Mouse (Mus musculus) adrenal gland, adult 10 weeks (tissue): ENCODE measurements around the gene Sptan1. TPM values are rescaled to one million over a fixed set of nuclear protein-coding genes. Genes with fewer than 3 reads are reported as not detected.

Source experiments
- polyA plus RNA-seq: library from polyadenylated mRNA; stranded (reverse); fragments of 350-450 nt; fragmentation: Illumina TruSeq; extraction: RNeasy Lipid Tissue Mini Kit (QIAGEN cat#74804); gene quantifications from one replicate; pipeline ENCODE4 v1.2.3, GENCODE M21; 2014; ENCODE audit warnings: low read depth, low replicate concordance

The Sptan1 gene
- 42.3 TPM for polyA plus RNA-seq

DNA sequence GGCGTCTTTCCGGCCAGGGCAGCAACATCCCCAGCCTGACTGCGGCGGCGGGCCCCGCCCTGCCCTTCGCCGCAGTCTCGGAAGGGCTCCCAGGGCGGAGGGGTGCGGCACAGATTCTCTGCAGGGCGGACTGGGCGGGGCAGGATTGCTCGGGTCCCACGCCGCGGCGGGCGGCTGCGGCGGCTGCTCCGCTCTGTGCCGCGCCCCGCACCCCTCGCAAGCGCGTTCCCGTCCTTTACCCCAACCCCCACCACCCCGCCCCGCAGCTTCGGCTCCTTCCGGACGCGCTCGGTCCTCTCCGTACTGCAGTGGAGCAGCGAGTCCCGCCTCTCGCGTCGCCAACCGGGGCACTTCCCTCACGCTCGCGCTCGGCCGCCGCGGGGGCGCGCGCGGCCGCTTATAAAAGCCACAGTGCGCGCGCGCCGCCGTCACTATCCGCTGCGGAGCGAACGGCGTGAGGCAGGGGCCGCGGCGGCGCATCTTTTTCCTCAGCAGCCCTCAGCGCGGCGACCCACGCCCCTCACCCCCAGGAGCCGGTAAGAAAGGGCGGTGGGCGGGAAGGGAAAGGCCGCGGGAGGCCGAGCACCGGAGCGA is at the start of gene Sptan1:
Gene Sptan1, plus strand, starts transcription at position 311 of the 594 bp plus-strand sequence.

DNA sequence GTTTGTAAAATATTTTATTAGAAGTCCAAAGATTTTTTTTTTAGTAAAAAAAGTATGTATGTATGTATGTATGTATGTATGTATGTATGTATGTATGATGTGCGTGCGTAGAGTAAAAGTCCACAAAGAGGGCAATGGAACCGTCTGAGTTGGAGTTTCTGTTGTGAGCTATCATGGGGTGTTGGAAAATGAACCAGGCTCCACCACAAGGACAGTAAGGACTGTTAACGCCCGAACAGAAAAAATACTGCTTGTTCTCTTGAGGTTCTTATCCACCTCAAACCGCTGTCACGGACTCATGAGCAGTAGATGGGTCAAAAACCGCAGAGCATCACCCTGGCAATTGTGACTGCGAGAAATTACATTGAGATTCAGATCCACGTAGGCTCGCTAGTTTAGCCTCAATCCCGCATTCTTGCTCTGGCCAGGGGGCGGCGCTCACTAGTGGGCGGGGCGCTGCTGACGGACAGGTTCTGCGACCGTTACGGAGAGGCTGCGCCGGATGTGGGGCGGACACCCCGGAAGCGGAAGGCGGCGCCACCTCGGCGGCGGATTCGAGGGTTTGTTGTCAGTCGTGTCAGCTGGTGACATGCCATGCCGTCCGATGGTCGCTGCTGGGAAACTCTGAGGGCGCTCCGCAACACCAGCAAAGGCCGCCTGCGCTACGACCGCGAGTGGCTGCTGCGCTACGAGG is 30.3 kb upstream of the Sptan1 start, which contains the start of gene Gle1:
Gene Gle1, plus strand, starts transcription at position 521 of the 694 bp plus-strand sequence.

DNA sequence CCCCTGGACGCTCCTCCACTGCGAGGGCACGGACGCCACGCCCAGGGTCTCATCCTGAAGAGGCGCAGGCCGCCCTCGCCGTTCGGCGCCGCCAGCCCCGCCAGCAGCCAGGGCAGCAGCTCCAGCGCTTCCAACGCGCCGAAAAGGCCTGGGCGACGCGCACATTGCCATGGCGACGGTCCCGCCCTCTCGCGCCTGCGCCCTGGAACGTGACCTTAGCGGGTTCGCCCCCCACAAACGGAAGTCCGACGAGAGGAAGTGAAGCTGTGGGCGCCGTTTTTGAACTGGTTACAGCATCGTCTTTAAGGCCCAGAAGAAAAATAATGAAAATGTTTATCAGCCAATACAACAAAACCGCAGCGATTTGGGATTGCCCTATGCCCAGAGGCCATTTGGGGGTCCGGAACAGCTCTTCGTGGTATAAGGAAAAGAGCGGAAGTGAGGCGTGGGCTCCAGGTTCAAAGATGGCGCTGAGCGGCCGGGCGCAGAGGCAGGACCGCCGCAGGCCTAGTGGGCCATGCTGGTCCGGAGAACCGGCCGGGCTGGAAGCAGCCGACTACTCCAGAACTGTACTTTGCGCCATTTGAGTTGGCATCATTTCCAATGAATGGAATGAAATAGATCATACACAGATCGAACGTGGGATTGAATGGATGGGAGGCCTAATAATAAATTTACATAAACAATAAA is 83.5 kb downstream of the Sptan1 start, which contains the start of gene Wdr34:
Gene Wdr34, minus strand, starts transcription at position 183 of the 690 bp plus-strand sequence.

DNA sequence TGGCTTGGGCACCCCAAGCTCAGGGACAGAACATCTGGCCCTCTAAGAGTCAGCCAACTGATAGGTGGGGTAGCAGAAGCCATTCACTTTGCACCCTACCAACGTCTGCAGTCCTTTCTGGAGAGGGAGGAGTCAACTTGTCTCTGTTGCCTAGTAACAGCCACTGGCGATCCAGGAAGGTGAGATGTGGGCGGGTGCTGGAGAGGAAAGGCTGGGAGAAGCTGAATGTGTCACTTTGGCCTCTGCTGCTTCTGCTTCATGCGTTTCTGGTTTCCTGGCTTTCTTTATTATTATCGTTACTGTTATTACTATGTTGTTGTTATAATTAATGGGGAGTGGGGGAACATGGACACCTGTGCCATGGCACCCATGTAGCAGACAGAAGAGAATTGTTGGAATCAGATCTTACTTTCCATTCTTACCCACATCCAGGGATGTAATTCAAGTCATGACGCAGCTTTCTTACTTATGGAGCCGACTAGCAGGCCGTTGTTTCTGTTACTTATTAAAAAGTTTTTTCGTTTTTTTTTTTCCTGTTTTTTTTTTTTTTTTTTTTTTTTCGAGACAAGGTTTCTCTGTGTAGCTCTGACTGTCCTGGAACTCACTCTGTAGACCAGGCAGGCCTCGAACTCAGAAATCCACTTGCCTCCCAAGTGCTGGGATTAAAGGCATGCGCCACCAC is 92.0 kb downstream of the Sptan1 start, which contains the start of gene Set:
Gene Set, plus strand, starts transcription at position 156 of the 682 bp plus-strand sequence.

DNA sequence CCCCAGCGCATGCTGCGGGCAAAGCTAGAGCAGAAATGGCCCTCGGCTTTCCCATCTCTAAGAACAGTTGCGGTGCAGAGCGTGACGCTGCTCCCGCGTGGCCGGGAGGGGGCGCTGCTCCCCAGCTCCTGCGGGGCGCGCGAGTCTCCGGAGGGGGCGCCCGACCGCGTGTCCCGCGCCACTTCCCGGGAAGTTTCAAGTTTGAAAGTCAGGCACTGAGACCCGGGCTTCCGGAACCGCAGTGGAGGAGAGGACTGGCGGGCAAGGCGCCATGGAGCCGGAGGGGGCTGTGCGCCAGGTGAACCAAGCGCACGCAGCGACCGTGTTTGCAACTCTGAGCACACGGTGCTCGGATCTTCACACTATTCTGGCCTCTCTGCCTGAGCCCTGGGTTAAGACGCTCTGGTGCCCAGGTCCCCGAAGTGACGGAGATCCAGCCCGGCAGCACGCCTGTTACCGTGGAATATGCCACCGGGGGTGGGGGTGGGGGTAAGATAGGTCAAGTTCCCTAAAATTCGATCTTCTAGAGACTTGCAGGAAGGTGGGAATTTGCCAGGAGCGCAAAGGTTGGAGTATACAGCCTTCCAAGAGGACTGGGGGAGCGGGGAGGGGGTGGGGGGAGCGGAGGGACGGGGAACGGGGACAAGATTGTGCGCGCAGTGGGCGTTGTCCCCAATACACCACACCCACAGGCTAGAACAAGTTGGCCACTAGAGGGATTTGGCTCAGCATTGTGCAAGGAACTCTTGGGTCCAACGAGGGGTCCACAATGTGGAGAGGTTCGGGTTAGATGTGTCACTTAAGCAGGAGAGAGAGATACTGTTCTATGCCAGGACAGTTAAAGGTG is 112.4 kb downstream of the Sptan1 start, which contains the start of gene Pkn3:
Gene Pkn3, plus strand, starts transcription at position 183 of the 847 bp plus-strand sequence.

Other genes with a start within 250 kb of the Sptan1 start
- not detected for gene Gm13420, start 213.9 kb upstream of the Sptan1 start, polyA plus RNA-seq
- not detected for gene Gm13547, start 206.2 kb upstream of the Sptan1 start, polyA plus RNA-seq
- gene Coq4, start 178.1 kb upstream of the Sptan1 start, polyA plus RNA-seq = 3.2 TPM
- 7.4 TPM for gene Trub2, start 177.1 kb upstream of the Sptan1 start, polyA plus RNA-seq
- gene Slc27a4, start 162.9 kb upstream of the Sptan1 start, polyA plus RNA-seq = 1.9 TPM
- 7.3 TPM for gene Urm1, start 145.5 kb upstream of the Sptan1 start, polyA plus RNA-seq
- gene Cercam, start 96.4 kb upstream of the Sptan1 start, polyA plus RNA-seq = 1.7 TPM
- 7.6 TPM for gene Odf2, start 76.3 kb upstream of the Sptan1 start, polyA plus RNA-seq
- 12.3 TPM for gene Gle1, start 30.1 kb upstream of the Sptan1 start, polyA plus RNA-seq
- gene Wdr34, start 83.3 kb downstream of the Sptan1 start, polyA plus RNA-seq = 0.41 TPM
- 563 TPM for gene Set, start 91.8 kb downstream of the Sptan1 start, polyA plus RNA-seq
- gene Pkn3, start 112.1 kb downstream of the Sptan1 start, polyA plus RNA-seq = 0.17 TPM
- 3.4 TPM for gene Zdhhc12, start 128.1 kb downstream of the Sptan1 start, polyA plus RNA-seq
- gene Zer1, start 159.0 kb downstream of the Sptan1 start, polyA plus RNA-seq = 2.3 TPM
- 14.1 TPM for gene Tbc1d13, start 168.2 kb downstream of the Sptan1 start, polyA plus RNA-seq
- not detected for gene Endog, start 205.9 kb downstream of the Sptan1 start, polyA plus RNA-seq
- 1.9 TPM for gene Spout1, start 212.9 kb downstream of the Sptan1 start, polyA plus RNA-seq
- gene Kyat1, start 240.3 kb downstream of the Sptan1 start, polyA plus RNA-seq = 0.47 TPM